Mouse (Mus musculus): ENCODE data around the gene Ppp2r5c.

Gene Ppp2r5c

DNA sequence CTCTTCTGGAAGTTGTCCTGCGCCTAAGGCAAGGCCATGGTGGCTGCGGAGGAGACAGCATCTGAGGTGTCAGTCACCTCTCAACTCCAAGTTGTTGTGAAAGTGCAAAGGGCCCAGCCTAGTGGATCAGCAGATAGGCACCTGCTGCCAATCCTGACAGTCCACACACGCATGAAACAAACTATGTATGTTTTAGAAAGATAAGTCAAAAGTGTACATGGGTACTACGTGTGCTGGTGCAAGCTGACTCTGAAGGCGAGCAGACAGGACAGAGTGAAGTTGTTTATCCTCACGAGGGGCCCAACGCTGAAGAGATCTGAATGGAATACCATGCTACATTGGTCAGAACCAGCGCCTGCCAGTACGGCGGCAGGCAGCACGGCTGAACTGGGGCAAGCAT is 117.9 kb downstream of the Ppp2r5c start:
- no peak for DNase-seq

DNA sequence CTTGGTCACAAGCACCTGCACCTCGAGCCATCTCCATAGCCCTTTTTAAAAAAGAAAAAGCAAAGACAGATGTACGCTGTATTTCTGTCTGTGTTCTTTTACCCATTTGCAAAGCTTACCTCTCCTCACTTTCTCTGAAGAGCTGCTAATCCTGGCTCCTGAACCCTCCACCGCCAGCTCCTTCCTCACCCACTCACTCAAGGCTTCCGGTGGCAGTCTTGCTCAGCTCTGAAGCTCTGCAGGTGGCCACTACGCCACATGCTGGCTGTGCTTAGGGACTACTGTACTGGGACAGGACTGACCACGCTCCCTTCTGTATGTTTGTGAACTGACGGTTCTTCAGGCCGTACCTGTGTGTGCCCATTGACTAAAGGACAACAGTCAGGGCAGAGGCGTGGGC is 119.4 kb downstream of the Ppp2r5c start:
- DNase-seq, result no peak

DNA sequence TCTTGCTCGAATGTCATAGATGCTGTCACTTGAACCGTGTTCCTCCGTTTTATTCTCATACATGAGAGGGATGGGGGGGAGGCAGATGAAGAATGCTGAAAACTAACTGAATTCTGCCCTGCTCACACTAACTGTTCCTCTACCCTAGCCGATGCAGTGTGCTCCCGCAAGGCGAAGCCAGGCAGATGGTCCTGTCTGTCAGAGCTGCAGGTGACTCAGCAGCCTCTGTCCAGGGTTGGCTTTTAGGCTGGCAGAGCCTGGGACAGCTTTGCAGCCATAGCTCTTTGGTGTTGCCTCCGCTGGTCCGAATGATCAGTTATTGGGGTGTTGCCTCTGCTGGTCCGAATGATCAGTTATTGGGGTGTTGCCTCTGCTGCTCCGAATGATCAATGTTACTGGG is 124.1 kb downstream of the Ppp2r5c start:
- no peak for DNase-seq

DNA sequence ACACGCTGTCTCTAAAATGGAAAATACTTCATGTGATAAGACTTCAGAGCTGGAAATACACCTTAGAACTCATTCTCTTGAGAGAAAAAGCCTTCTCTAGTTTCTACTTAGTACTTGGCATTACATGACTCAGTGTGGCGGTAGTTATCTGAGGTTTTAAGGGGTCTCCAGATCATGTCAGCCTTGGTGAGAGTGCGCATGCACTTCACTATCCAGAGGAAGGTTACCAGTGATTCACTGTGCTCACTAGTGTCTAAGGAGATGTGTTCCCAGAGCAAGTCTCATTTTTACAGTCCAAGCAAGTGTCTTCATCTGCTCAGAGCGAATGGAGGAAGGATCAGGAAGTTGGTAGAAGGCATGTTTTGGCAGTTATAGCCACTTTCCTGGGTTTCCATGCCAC is 125.4 kb downstream of the Ppp2r5c start:
- DNase-seq, result no peak

DNA sequence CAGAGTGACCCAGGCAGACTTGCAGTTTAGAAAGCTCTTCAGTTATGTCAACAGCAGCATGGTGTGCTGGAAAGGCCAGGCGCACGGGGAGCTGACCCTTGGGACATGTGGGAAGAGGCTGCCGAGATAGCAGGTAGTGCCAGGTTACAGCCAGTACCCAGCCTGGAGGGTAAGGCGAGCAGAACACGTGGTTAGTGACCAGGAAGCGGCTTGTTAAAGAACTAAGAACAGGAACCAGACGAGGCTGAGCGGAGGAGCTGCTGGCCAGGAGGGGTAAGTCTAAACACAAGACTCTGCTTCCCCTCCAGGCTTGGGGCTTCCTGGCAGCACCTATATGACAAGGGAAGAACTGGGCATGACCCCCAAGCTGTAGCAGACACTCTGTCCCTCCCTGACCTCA is 126.7 kb downstream of the Ppp2r5c start:
- no peak for DNase-seq

DNA sequence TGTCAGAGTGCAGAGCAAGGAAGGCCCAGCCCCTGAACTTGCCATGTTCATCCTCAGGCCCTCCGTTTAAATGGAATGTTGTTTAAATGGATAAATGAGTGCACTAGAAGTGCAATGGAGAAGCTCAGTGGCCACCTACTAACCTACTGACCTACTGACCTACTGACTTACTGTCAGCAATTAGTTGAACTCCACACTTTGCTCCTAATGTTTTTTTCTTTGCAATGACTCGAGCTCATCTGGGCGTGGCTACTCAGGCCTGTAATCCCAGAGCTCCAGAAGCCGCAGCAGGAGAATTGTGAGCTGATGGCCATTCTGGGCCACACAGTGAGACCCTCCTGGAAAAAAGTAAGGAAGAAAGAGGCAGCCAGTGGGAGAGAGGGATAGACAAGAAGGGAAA is 129.0 kb downstream of the Ppp2r5c start:
- DNase-seq, result no peak

DNA sequence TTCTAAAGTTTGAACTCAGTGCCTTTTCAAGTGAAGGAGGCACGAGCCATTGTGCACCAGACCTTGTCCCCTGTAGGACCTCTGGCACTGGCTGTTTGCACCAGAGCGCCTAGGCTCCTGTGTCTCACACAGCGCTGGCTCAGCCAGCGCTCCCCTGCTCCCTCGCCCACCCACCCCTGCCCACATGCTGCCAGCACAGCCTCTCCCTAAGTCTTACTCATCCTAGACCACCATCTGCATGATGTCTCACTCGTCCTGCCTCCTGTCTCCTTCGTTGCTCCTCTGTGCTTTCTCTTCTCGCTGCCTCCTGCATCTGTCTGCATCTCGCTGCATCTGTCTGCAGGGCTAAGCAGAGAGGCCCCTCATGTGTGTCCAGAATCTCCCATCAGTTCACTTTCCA is 131.4 kb downstream of the Ppp2r5c start:
- DNase-seq, result no peak

DNA sequence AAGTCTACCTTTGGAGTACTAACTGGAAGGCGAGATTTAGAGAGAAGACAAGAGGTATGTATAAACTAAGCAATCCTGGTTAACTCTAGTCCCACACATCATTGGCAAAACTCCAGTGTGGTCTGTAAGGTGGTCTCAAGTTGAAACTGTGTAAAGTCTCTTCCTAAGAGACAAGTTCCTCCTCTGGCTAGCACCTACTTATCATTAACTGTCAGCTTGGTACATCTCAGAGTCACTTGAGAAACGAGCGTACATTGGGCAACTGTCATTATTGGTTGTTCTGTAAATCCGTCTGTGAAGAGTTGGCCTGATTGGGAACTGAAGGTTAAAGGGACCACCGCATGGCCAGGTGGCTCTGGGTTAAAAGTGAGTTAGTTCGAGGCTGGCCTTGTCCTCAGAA is 141.7 kb downstream of the Ppp2r5c start:
- no peak for DNase-seq

DNA sequence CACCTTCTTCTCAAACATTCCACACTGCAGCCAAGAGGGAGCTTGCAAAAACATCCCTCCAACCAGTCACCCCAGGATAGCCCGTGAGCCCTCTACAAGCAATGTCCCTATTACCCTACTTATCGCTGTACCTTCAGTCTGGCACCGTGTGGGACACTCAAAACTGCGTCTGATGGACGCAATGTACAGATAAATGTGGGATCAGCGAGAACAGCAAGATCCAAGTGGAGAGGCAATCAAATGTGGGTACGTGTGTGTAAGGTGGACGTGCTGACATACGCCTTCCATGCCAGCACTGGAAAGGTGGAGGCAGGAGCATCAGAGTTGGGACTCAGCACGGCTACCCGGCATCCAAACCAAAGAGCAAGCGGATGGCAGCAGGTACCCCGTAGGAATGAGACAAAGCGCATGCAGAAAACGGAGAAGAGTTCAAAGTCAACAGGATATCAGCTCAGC is 143.9 kb downstream of the Ppp2r5c start:
- DNase-seq, result no peak

DNA sequence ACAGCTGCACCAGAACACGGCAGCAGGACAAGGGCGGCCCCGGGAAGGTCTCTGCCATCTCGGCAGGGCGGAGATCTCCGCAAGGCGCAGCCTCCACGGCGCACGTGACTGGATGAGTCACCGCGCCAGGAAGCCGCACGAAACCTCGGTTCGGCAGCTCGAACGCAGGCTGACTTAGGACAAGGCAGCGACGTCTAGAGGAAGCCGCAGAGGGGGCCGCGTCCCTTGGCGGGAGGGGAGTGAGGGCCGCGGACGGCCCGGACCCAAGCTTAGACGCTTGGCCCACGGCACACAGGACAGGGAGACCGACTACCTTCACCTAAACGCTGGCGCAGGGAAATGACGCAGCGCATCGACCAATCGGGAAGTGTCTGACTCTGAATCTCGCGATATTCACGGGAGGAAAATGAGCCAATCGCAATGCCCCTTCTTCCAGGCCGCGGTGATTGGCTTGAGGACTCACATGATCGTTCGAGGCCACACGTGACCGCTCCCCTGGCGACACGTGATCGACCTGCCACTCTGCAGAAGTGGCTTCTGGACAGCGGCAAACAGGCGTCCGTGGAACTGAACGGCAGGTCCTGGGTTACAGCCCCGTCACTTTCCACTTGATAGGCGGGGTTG is 144.5 kb downstream of the Ppp2r5c start:
- DNase-seq, result peak; percentile 96

DNA sequence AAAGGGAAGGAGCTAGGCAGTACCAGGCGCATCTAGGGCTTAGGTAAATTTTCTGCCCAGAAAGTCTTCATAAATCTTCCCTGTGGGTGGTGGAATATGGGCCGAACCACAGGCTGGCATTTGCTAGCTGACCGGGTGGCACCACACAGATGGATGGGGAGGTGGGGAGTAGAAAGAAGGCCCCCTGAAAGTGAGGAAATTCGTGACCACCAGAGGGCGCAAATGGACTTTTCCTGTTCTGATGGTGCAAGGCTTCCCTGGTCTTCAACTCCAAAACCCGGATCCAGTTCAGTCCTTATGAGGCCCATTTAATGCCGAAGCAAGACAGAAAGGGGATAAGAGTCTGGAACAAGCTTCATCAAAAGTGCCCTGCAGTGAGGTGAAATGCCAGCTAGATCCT is 151.6 kb downstream of the Ppp2r5c start:
- DNase-seq, result peak; percentile 79

DNA sequence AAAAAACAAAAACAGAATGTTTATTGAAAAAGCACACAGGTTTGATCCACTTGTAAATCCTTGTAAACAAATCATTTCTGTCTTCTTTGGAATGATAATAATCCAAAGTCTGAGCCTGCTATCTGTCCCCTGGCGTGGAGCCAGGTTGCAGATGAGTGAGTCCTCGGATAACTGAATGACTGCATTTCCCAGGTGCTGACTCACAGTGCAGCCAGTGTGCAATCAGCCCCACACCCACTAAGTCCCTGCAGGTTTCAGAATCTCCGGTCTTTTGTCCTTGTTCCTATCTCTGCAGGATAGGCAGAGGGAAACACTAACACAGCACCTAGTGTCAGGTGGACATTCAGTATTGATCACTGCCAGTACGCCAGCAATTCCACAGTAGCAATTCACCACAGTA is 152.9 kb downstream of the Ppp2r5c start:
- DNase-seq, result no peak

DNA sequence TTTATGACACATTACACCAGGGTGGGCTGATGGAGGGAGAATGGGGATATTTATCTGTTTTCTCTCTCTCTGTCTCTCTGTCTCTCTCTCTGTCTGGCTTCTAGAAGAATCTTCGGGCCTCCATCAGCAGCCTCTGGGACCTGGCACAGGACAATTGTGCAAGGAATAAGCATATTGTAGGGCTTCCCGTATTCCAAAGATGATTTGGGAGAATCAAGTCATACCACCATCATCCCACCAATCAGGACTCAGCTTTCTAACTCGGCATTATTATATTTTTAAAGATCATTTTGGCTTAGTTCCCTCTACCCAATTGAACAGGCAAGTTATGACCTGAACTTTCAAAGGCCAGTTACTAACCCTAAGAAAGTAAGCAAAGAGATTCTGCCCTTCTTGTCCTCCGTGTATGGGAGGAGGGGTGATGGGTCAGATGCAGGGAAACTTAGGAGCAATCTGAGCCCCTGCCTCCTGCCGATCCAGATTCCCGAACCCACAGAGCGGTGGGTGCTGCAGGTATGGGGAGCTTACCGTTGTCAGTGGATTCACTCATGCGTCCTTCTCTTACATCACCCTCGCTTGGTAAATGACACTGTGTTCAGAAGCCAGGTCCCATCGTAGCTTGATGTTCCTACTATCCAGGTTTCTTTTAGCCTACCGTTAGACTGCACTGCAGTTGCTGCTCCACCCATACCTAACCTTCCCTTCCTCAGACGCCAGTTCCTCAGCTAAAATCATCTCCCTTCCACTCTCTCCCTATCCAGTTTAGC is 153.5 kb downstream of the Ppp2r5c start:
- no peak for DNase-seq

DNA sequence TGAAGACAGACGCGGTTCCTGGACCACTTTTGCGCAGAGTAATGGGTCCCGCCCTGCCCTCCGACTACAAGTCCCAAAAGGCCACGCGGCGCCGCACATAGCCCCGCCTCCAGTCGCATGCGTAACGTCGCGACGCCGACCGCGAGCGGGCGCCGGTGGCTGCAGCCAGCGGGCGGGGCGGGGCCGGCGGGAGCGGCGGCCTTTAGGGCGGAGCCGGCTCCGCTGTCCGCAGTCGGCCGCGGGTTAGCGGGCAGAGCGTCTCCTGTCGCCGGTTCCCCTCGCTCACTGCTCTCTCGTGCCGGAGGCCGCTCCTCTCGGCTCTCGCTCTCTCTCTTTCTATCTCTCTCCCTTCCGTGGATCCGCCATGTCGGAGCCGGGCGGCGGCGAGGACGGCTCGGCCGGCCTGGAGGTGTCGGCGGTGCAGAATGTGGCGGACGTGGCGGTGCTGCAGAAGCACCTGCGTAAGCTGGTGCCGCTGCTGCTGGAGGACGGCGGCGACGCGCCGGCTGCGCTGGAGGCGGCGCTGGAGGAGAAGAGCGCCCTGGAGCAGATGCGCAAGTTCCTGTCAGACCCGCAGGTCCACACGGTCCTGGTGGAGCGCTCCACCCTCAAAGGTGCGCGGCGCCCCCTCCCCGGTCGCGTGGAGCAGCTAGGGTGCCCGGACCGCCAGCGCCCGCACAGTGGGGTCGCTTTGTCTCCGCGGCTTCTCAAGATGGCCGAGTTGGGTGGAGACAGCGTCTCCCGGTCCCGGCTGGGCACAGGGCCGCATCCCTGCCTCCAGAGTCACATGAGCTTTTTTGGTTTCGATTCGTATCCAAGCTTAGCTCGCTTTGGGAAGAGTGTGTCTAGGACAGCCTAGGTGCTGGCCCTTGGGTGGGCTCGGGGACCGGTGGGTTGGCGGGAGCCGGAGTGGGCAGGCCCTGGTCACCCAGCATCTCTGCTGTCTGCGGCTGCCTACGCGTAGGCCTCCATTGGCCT is 154.6 kb downstream of the Ppp2r5c start, which contains the start of gene Dync1h1:
Gene Dync1h1, plus strand, starts transcription at position 212 of the 978 bp plus-strand sequence.
- peak; percentile 93 for DNase-seq

DNA sequence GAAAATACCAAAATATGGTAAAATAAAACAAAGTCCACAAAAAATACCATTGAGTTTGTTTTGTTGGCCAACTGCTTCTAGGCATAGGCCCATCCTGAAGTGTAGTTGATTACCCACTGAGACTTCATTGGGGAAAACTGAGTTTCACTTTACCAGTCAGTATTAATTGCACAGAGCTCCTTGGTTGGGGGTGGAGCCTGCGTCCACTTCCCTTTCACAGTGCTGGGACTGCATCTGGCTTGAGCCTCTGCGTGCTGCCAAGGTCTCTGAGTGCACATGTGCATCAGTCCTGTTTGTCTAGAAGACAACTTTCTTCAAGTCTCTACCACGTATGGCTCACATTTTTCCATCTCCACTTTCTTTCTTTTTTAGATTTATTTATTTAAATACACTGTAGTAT is 159.2 kb downstream of the Ppp2r5c start:
- DNase-seq, result no peak

DNA sequence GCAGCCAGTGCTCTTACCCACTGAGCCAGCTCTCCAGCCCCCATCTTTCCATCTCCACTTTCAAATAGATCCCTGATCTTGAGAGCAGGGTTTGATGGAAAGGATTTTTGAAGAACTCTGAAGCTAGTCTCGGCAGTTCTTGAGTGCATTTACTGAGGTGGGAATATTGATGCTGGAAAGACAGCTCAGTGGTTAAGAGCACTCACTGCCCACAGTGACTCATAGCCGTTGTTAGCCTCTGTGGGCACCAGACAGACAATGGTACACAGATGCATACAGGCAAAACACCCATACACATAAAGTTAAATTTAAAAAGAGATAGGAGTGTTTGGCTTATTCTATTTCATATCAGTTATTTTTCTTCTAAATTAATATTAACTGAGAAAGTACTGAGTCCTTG is 159.8 kb downstream of the Ppp2r5c start:
- no peak for DNase-seq

DNA sequence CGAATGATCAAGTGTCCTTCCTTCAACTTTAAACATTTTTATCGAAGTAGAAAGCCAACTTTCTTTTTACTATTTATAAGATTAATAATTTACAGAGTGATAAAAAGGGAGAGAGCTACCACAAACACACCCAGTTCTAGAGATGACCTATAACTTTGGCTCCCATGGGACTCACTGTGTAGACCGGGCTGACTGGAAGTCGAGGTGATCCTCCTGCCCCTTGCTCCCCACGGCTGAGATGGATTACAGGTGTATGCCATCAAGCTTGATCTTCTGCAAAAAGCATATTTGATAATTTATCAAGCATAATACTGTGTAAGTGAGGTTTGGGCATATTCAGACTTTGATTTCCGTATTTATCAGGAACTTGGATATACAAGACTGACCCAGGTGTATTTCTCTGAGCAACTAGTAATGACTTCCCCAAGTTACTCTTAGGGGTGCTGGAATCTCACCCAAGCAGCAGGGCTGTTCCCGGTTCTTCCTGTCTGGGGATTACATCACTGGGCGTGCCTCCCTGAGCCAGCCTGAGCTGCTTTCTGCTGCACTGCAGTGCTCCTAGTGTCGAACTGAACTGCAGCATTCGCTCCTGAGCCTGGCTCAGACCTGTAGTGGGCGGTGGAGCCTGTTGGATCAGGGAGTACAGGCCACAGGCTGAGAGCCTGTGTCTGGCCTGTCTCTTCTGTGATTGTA is 161.7 kb downstream of the Ppp2r5c start:
- no peak for DNase-seq

DNA sequence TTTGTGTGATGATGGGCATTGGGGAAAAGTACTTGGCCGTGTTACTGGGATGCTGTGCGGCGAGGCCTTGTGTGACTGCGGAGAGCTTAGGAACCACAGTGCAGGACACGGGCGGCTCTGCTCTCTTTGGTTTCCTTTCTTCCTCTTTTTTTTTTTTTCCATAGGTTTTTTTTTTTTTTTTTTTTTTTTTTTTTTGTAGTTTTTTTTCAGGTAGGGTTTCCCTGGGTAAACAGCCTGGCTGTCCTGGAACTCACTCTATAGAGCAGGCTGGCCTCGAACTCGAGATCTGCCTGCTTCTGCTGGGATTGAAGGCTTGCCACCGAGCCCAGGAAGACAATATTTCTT is 162.2 kb downstream of the Ppp2r5c start:
- DNase-seq, result no peak

DNA sequence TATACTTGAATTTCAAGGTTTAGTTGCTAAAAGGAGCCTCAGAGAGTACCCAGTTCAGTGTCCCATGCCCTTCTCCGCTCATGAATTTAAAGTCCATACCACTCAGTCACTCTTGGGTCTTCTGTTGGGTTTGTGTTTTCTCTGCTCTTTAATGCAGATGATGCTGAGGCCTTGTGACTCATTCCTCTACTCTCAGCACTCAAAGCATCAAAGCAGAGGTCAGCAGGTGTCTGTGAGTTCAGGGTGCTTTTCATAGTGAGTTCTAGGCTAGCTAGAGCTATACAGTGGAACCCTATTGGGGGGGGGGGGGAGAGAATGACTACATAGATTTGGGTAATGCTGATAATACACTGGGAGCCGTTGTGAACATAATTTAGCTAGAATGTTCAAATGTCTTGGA is 163.8 kb downstream of the Ppp2r5c start:
- no peak for DNase-seq

DNA sequence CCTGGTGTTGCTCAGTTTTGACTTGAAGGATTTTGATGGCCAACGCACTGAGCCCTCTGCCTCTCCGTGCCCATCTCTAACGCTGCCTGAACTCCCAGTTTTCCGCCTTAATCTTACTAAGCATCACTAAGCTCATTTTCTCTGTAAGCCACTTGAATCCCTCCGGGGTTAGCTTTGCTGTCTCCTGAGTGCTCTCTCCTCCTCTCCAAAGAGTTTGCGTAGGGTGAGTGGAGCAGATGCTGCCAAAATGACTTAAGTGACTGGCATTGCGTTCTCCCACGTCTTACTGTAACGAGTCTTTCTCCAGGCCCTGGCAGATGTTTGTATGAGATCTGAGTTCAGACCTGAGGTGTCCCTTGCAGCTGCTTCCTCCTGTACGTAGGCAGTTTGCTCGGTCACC is 183.1 kb downstream of the Ppp2r5c start:
- no peak for DNase-seq
